23 mouse cellular contexts compared by ENCODE assay signal in the genomic region with DNA sequence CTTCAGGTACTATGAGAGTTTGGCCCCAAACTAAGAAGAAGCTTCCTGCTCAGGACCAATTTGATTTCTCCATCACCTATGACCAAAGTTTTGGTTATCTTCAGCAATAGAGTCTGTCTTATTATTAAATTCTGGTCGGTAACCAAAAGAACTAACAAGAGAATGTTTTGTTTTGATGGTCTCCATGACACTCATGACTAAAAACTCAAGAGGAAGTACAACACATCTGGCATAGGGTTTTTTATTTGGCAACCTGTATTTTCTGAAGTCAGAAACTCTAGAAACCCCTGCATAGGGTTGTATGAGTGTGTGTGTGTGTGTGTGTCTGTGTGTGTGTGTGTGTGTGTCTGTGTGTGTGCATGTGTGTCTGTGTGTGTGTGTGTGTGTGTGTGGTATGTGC.
DNase-seq lines count a peak whose midpoint lies in the region; ATAC-seq and TF ChIP-seq lines count a peak whose summit lies in the region.
"Had no signal": no experiment of that assay in that cellular context is flagged by ENCODE, and none has a peak within 500 bp of the region (broad histone marks: within the 10 kb centered on the region; RNA-seq: fewer than 3 reads in every experiment).

No protein-coding gene starts in this region.

- no peak overlapping the region for H3K4me3 ChIP-seq in lung, adult 2 months (replicated peaks; ENCODE audit: extremely low read depth, low read depth, low read length)
- no peak overlapping the region for H3K4me3 ChIP-seq in forebrain, embryonic 10.5 days
- H3K4me3 ChIP-seq in kidney, embryonic 16.5 days (ENCODE audit: low read length), result no peak overlapping the region
- H3K4me3 ChIP-seq: embryonic facial prominence, embryonic 10.5 days; gastrocnemius, adult 2 months; heart, embryonic 10.5 days; heart, embryonic 15.5 days; hindbrain, embryonic 13.5 days had no signal

- TF ChIP-seq POLR2A in lung, adult 2 months (IDR thresholded peaks at IDR 0.05; ENCODE audit: borderline replicate concordance, extremely low read depth, low read depth, low read length), result no peak

- no peak for TF ChIP-seq CTCF in lung, adult 2 months (IDR thresholded peaks at IDR 0.05; ENCODE audit: insufficient read depth, low read length)

- peak; percentile 60 for ATAC-seq in common myeloid progenitor, adult 5-6 weeks (replicated peaks; ENCODE audit: low read depth, poor library complexity, severe bottlenecking)
- no peak for ATAC-seq in kidney, embryonic 16.5 days (ENCODE audit: low FRiP score, low TSS enrichment)
- ATAC-seq: forebrain, embryonic 14.5 days; hindbrain, postnatal 0 days had no signal

- no peaks in the 10 kb centered on the region for H3K27me3 ChIP-seq in forebrain, embryonic 10.5 days (ENCODE audit: poor library complexity, severe bottlenecking)
- H3K27me3 ChIP-seq in kidney, embryonic 16.5 days (ENCODE audit: insufficient read depth, low read length), result no peaks in the 10 kb centered on the region
- H3K27me3 ChIP-seq: heart, embryonic 15.5 days; hindbrain, embryonic 13.5 days had no signal

- H3K27ac ChIP-seq in forebrain, embryonic 10.5 days, result no peak overlapping the region
- no peak overlapping the region for H3K27ac ChIP-seq in kidney, embryonic 16.5 days (ENCODE audit: low read length)
- H3K27ac ChIP-seq: embryonic facial prominence, embryonic 10.5 days; gastrocnemius, adult 2 months; heart, embryonic 10.5 days; heart, embryonic 15.5 days; hindbrain, embryonic 13.5 days; hindbrain, postnatal 0 days had no signal

- no peaks in the 10 kb centered on the region for H3K36me3 ChIP-seq in forebrain, embryonic 10.5 days (replicated peaks)
- no peaks in the 10 kb centered on the region for H3K36me3 ChIP-seq in kidney, embryonic 16.5 days (ENCODE audit: insufficient read depth, low read length)
- H3K36me3 ChIP-seq: embryonic facial prominence, embryonic 10.5 days; G1E; heart, embryonic 10.5 days; heart, embryonic 15.5 days; hindbrain, embryonic 13.5 days had no signal

- H3K9ac ChIP-seq in kidney, embryonic 16.5 days (replicated peaks; ENCODE audit: low read length), result no peak overlapping the region
- H3K9ac ChIP-seq: heart, embryonic 15.5 days; hindbrain, embryonic 13.5 days had no signal

- 28% methylated on average over 1 of the region's 1 CpGs for WGBS in lung, adult 2 months
- WGBS in forebrain, embryonic 10.5 days, result 64% methylated on average over 1 of the region's 1 CpGs
- 80% methylated on average over 1 of the region's 1 CpGs for WGBS in kidney, embryonic 16.5 days

- no peaks in the 10 kb centered on the region for H3K9me3 ChIP-seq in forebrain, embryonic 10.5 days
- no peaks in the 10 kb centered on the region for H3K9me3 ChIP-seq in kidney, embryonic 16.5 days (ENCODE audit: low read length)
- H3K9me3 ChIP-seq: embryonic facial prominence, embryonic 10.5 days; heart, embryonic 10.5 days; heart, embryonic 15.5 days; hindbrain, embryonic 13.5 days had no signal

- no peak overlapping the region for H3K4me2 ChIP-seq in kidney, embryonic 16.5 days (replicated peaks; ENCODE audit: low read depth, low read length)
- H3K4me2 ChIP-seq: heart, embryonic 15.5 days; hindbrain, embryonic 13.5 days had no signal

- DNase-seq in lung, postnatal 25 days (ENCODE audit: low spot score), result peak; percentile 21
- DNase-seq in lung, adult 2 months, result no peak
- DNase-seq in A20 (ENCODE audit: low read depth, low spot score), result peak; percentile 85
- peak; percentile 10 for DNase-seq in skeletal muscle tissue, adult 2 months (ENCODE audit: low read depth, low spot score)
- no peak for DNase-seq in forebrain, embryonic 10.5 days (ENCODE audit: extremely low spot score, low spot score)
- DNase-seq in spleen, postnatal 4 days (ENCODE audit: low spot score in 2 of 2), result no peak
- DNase-seq: adrenal gland, postnatal 10 days; cerebellum, adult 11-12 months; cerebellum, adult 9-10 months; cerebellum, postnatal 36 days; gastrocnemius, adult 2 months; gastrocnemius, postnatal 25 days; heart, adult 18-20 months; heart, postnatal 14 days had no signal

- H3K4me1 ChIP-seq in lung, adult 2 months (ENCODE audit: control insufficient read depth, insufficient read depth, low read length), result no peaks in the 10 kb centered on the region; the same call in 1 of the 2 replicates
- H3K4me1 ChIP-seq in forebrain, embryonic 10.5 days, result no peaks in the 10 kb centered on the region
- no peaks in the 10 kb centered on the region for H3K4me1 ChIP-seq in kidney, embryonic 16.5 days (ENCODE audit: insufficient read depth, low read length)
- H3K4me1 ChIP-seq: embryonic facial prominence, embryonic 10.5 days; heart, embryonic 10.5 days; heart, embryonic 15.5 days; hindbrain, embryonic 13.5 days had no signal

Comparison
In these comparisons a context has a peak if more than half of its experiments do, and no peak if none do; other contexts are left out.
1. DNase-seq: peak in lung, postnatal 25 days (single experiment), A20 (single experiment) and skeletal muscle tissue, adult 2 months (single experiment); none in lung, adult 2 months (single experiment), forebrain, embryonic 10.5 days (single experiment) and spleen, postnatal 4 days (0 of 2).